Mouse (Mus musculus): ENCODE measurements around the gene Bhlha9. TPM values are rescaled to one million over a fixed set of nuclear protein-coding genes. Genes with fewer than 3 reads are reported as not detected.

The Bhlha9 gene
- total and polyA plus RNA-seq, 3 experiments, result not detected

DNA sequence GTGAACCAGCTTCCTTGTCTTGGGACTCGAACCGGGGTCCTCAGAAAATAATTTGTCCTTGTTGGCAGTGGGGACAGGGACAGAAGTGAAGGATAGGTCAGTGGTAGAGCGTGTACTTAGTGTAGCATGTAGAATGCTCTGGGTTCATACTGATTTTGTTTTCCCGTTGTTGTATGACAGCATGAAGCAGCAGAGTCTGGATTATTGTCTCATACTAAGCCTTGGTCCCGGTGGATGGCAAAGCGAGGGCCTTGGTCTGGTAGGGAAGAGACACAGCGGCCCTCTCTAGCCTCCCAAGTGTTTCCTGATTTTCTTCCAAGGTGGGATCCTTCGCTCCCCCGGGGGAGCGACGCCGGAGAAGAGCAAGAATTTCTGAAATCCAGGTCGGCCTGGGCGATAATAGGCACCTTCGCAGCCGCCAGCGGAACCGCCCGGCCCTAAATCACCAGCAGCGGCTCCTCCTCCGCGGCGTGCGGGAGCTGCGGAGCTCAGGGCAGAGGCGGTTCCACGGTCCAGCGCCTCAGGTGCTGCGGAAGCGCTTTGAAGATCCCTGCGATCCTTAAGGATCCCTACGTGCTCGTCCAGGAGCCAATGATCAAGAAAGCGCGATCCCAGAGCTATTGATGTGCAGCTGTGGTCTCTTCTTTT is 6.1 kb upstream of the Bhlha9 start:
- Histone ChIP-seq H3K27ac (ENCODE audit: control insufficient read depth, low read depth, low read length) (no peak overlapping the region), H3K27me3 (ENCODE audit: control insufficient read depth in 1 of 2, insufficient read depth in 2 of 2, low read length in 2 of 2) (peaks cover 0 to 5% of the 10 kb centered on the region in 2 experiments), H3K36me3 (ENCODE audit: control insufficient read depth in 1 of 2, insufficient read depth in 2 of 2, low read length in 2 of 2) (no peaks in the 10 kb centered on the region), H3K4me3 (ENCODE audit: control insufficient read depth in 1 of 2, insufficient read depth in 1 of 2, low read depth in 2 of 2, low read length in 2 of 2) (no peak overlapping the region), H3K79me2 (ENCODE audit: control insufficient read depth, insufficient read depth, low read length, poor library complexity) (no peaks in the 10 kb centered on the region), H3K9me3 (replicated peaks; ENCODE audit: insufficient read depth, low read length) (no peaks in the 10 kb centered on the region), H3K9ac (ENCODE audit: control insufficient read depth, low read depth, low read length, poor library complexity, severe bottlenecking) (no peak overlapping the region), H3K4me1 (ENCODE audit: control insufficient read depth in 1 of 2, insufficient read depth in 2 of 2, low read length in 2 of 2) (no peaks in the 10 kb centered on the region)
- no peak for DNase-seq (ENCODE audit: low read depth, low spot score)
- no peak for TF ChIP-seq TAL1 (IDR thresholded peaks at IDR 0.05; ENCODE audit: low read length)
- no peak for TF ChIP-seq ZC3H11A (IDR thresholded peaks at IDR 0.05; ENCODE audit: low read depth, low read length)
- no peak for TF ChIP-seq ZMIZ1 (IDR thresholded peaks at IDR 0.05; ENCODE audit: low read depth, low read length)

DNA sequence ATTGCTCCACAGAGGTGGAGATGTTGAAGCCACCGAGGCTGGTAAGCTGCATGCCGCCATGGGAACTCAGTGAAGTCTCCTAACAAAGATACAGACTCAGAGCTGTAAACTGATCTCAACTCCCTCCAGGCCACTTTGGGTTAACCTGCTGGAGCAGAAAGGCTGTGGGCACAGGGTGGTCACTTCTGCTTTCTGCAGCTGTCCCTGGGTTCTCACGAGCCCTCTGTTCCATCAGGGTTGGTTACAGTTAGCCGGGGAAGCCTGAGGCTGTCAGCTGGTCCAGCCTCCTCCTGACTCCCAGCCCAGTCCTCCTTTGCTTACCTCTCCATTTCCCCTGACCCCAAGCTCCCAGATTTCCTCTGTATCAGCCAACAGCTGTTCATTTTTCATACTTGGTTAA is 4.5 kb upstream of the Bhlha9 start:
- H3K27me3 ChIP-seq (ENCODE audit: control insufficient read depth in 1 of 2, insufficient read depth in 2 of 2, low read length in 2 of 2), result peaks cover 0 to 8% of the 10 kb centered on the region in 2 experiments
- TF ChIP-seq ELF1 (IDR thresholded peaks at IDR 0.05; ENCODE audit: low read depth, low read length) (no peak), MAZ (IDR thresholded peaks at IDR 0.05; ENCODE audit: low read depth, low read length) (no peak), ZNF384 (IDR thresholded peaks at IDR 0.05; ENCODE audit: low read depth, low read length) (no peak), KAT2A (conservative IDR thresholded peaks at IDR 0.05; ENCODE audit: low read depth, low read length) (no peak), MEF2A (IDR thresholded peaks at IDR 0.05; ENCODE audit: extremely low read depth, insufficient replicate concordance, low read depth, low read length, poor library complexity, severe bottlenecking) (no peak), MYB (IDR thresholded peaks at IDR 0.05; ENCODE audit: low read depth, low read length) (no peak), HCFC1 (IDR thresholded peaks at IDR 0.05; ENCODE audit: low read depth, low read length) (no peak), MXI1 (IDR thresholded peaks at IDR 0.05; ENCODE audit: low read depth, low read length) (no peak), E2F4 (IDR thresholded peaks at IDR 0.05; ENCODE audit: borderline replicate concordance, low read depth, low read length) (no peak), POLR2A (IDR thresholded peaks at IDR 0.05; ENCODE audit: control insufficient read depth in 1 of 2, insufficient read depth in 1 of 2, low read depth in 1 of 2, low read length in 2 of 2, poor library complexity in 1 of 2) (no peak), BHLHE40 (IDR thresholded peaks at IDR 0.05; ENCODE audit: borderline replicate concordance, low read depth, low read length) (no peak), GATA1 (IDR thresholded peaks at IDR 0.05; ENCODE audit: low read depth, low read length) (no peak)

More for the DNA sequence above, 4.5 kb upstream of the Bhlha9 start:
- Histone ChIP-seq H3K9me3 (replicated peaks; ENCODE audit: insufficient read depth, low read length) (no peaks in the 10 kb centered on the region), H3K9ac (ENCODE audit: control insufficient read depth, low read depth, low read length, poor library complexity, severe bottlenecking) (no peak overlapping the region), H3K27ac (ENCODE audit: control insufficient read depth, low read depth, low read length) (no peak overlapping the region), H3K36me3 (ENCODE audit: control insufficient read depth in 1 of 2, insufficient read depth in 2 of 2, low read length in 2 of 2) (no peaks in the 10 kb centered on the region), H3K4me3 (ENCODE audit: control insufficient read depth in 1 of 2, insufficient read depth in 1 of 2, low read depth in 2 of 2, low read length in 2 of 2) (no peak overlapping the region), H3K79me2 (ENCODE audit: control insufficient read depth, insufficient read depth, low read length, poor library complexity) (no peaks in the 10 kb centered on the region), H3K4me1 (ENCODE audit: control insufficient read depth in 1 of 2, insufficient read depth in 2 of 2, low read length in 2 of 2) (no peaks in the 10 kb centered on the region)
- no peak for DNase-seq (ENCODE audit: low read depth, low spot score)

Data from MEL (cell line).